Mouse (Mus musculus): ENCODE data around the gene Rgs5. TPM values are rescaled to one million over a fixed set of nuclear protein-coding genes. Genes with fewer than 3 reads are reported as not detected.

Gene Rgs5
- polyA plus RNA-seq, 1 experiment from 2014 or later, result 5.8 TPM

GRCm38 (mm10) chr1:169680455-169681208 lies 25.3 kb downstream of the Rgs5 start:
- ATAC-seq (ENCODE audit: low FRiP score), result no peak
- WGBS, result 83% methylated on average over 9 of the region's 9 CpGs
- Histone ChIP-seq H3K4me2 (replicated peaks) (no peak overlapping the region), H3K9me3 (replicated peaks) (no peaks in the 10 kb centered on the region), H3K27ac (no peak overlapping the region), H3K27me3 (no peaks in the 10 kb centered on the region), H3K4me3 (no peak overlapping the region), H3K36me3 (no peaks in the 10 kb centered on the region), H3K9ac (no peak overlapping the region), H3K4me1 (no peaks in the 10 kb centered on the region)

GRCm38 (mm10) chr1:169682775-169683497 lies 27.6 kb downstream of the Rgs5 start:
- no peaks in the 10 kb centered on the region for H3K9me3 ChIP-seq (replicated peaks)
- WGBS, result 88% methylated on average over 7 of the region's 7 CpGs
- no peak overlapping the region for H3K4me3 ChIP-seq
- H3K27ac ChIP-seq, result no peak overlapping the region
- H3K9ac ChIP-seq, result no peak overlapping the region
- no peak for ATAC-seq (ENCODE audit: low FRiP score)
- H3K27me3 ChIP-seq, result no peaks in the 10 kb centered on the region
- H3K36me3 ChIP-seq, result no peaks in the 10 kb centered on the region
- H3K4me1 ChIP-seq, result no peaks in the 10 kb centered on the region
- no peak overlapping the region for H3K4me2 ChIP-seq (replicated peaks)

- H3K27me3 ChIP-seq, result no peaks in the 10 kb centered on the region
- no peaks in the 10 kb centered on the region for H3K9me3 ChIP-seq (replicated peaks)
- H3K9ac ChIP-seq, result no peak overlapping the region
- H3K4me1 ChIP-seq, result no peaks in the 10 kb centered on the region
- no peak overlapping the region for H3K27ac ChIP-seq
- WGBS, result 58% methylated on average over 5 of the region's 5 CpGs
- no peaks in the 10 kb centered on the region for H3K36me3 ChIP-seq
- H3K4me3 ChIP-seq, result no peak overlapping the region
- no peak overlapping the region for H3K4me2 ChIP-seq (replicated peaks)
- ATAC-seq (ENCODE audit: low FRiP score), result no peak
Measured at GRCm38 (mm10) chr1:169685257-169685656, 30.0 kb downstream of the Rgs5 start.

- Histone ChIP-seq H3K4me3 (no peak overlapping the region), H3K36me3 (no peaks in the 10 kb centered on the region), H3K27me3 (no peaks in the 10 kb centered on the region), H3K4me1 (peaks cover 4% of the 10 kb centered on the region; the same call in 1 of the 2 replicates), H3K9ac (no peak overlapping the region), H3K9me3 (replicated peaks) (no peaks in the 10 kb centered on the region), H3K4me2 (replicated peaks) (no peak overlapping the region), H3K27ac (no peak overlapping the region)
- WGBS, result 53% methylated on average over 2 of the region's 2 CpGs
- ATAC-seq (ENCODE audit: low FRiP score), result peak; percentile 52; the same call in 1 of the 2 replicates
Measured at GRCm38 (mm10) chr1:169693040-169693439, 37.7 kb downstream of the Rgs5 start.

GRCm38 (mm10) chr1:169693537-169693936 lies 38.2 kb downstream of the Rgs5 start:
- Histone ChIP-seq H3K4me3 (no peak overlapping the region), H3K9me3 (replicated peaks) (no peaks in the 10 kb centered on the region), H3K27ac (no peak overlapping the region), H3K9ac (no peak overlapping the region), H3K4me2 (replicated peaks) (no peak overlapping the region), H3K36me3 (no peaks in the 10 kb centered on the region), H3K27me3 (no peaks in the 10 kb centered on the region), H3K4me1 (peaks cover 4% of the 10 kb centered on the region; the same call in 1 of the 2 replicates)
- ATAC-seq (ENCODE audit: low FRiP score), result no peak
- 59% methylated on average over 3 of the region's 3 CpGs for WGBS

GRCm38 (mm10) chr1:169695356-169695755 lies 40.1 kb downstream of the Rgs5 start:
- Histone ChIP-seq H3K9me3 (replicated peaks) (no peaks in the 10 kb centered on the region), H3K36me3 (no peaks in the 10 kb centered on the region), H3K27ac (no peak overlapping the region), H3K4me2 (replicated peaks) (no peak overlapping the region), H3K4me3 (no peak overlapping the region), H3K27me3 (no peaks in the 10 kb centered on the region), H3K9ac (no peak overlapping the region), H3K4me1 (peaks cover 4% of the 10 kb centered on the region; the same call in 1 of the 2 replicates)
- 94% methylated on average over 3 of the region's 3 CpGs for WGBS
- no peak for ATAC-seq (ENCODE audit: low FRiP score)

GRCm38 (mm10) chr1:169697236-169697635 lies 41.9 kb downstream of the Rgs5 start:
- 59% methylated on average over 4 of the region's 4 CpGs for WGBS
- Histone ChIP-seq H3K36me3 (no peaks in the 10 kb centered on the region), H3K9me3 (replicated peaks) (no peaks in the 10 kb centered on the region), H3K27me3 (no peaks in the 10 kb centered on the region), H3K9ac (no peak overlapping the region), H3K4me1 (peaks cover 4% of the 10 kb centered on the region; the same call in 1 of the 2 replicates), H3K4me3 (no peak overlapping the region), H3K27ac (no peak overlapping the region), H3K4me2 (replicated peaks) (no peak overlapping the region)
- ATAC-seq (ENCODE audit: low FRiP score), result no peak

GRCm38 (mm10) chr1:169699184-169699583 lies 43.9 kb downstream of the Rgs5 start:
- Histone ChIP-seq H3K27me3 (no peaks in the 10 kb centered on the region), H3K9me3 (replicated peaks) (no peaks in the 10 kb centered on the region), H3K9ac (no peak overlapping the region), H3K4me2 (replicated peaks) (no peak overlapping the region), H3K4me3 (no peak overlapping the region), H3K4me1 (no peaks in the 10 kb centered on the region), H3K27ac (no peak overlapping the region), H3K36me3 (no peaks in the 10 kb centered on the region)
- ATAC-seq (ENCODE audit: low FRiP score), result no peak
- 85% methylated on average over 2 of the region's 2 CpGs for WGBS

GRCm38 (mm10) chr1:169704395-169705087 lies 49.2 kb downstream of the Rgs5 start:
- H3K27ac ChIP-seq, result no peak overlapping the region
- H3K9me3 ChIP-seq (replicated peaks), result no peaks in the 10 kb centered on the region
- no peaks in the 10 kb centered on the region for H3K36me3 ChIP-seq
- H3K4me1 ChIP-seq, result no peaks in the 10 kb centered on the region
- no peak for ATAC-seq (ENCODE audit: low FRiP score)
- H3K27me3 ChIP-seq, result no peaks in the 10 kb centered on the region
- H3K9ac ChIP-seq, result no peak overlapping the region
- H3K4me2 ChIP-seq (replicated peaks), result no peak overlapping the region
- H3K4me3 ChIP-seq, result no peak overlapping the region
- 90% methylated on average over 4 of the region's 4 CpGs for WGBS

GRCm38 (mm10) chr1:169721836-169722235 lies 66.5 kb downstream of the Rgs5 start:
- Histone ChIP-seq H3K4me2 (replicated peaks) (no peak overlapping the region), H3K9me3 (replicated peaks) (no peaks in the 10 kb centered on the region), H3K4me1 (no peaks in the 10 kb centered on the region), H3K4me3 (no peak overlapping the region), H3K27ac (no peak overlapping the region), H3K36me3 (no peaks in the 10 kb centered on the region), H3K9ac (no peak overlapping the region), H3K27me3 (no peaks in the 10 kb centered on the region)
- ATAC-seq (ENCODE audit: low FRiP score), result no peak
- WGBS, result 80% methylated on average over 2 of the region's 2 CpGs

GRCm38 (mm10) chr1:169726319-169726718 lies 71.0 kb downstream of the Rgs5 start:
- Histone ChIP-seq H3K4me1 (no peaks in the 10 kb centered on the region), H3K27ac (no peak overlapping the region), H3K27me3 (no peaks in the 10 kb centered on the region), H3K4me3 (no peak overlapping the region), H3K9ac (no peak overlapping the region), H3K4me2 (replicated peaks) (no peak overlapping the region), H3K9me3 (replicated peaks) (no peaks in the 10 kb centered on the region), H3K36me3 (no peaks in the 10 kb centered on the region)
- 72% methylated on average over 3 of the region's 3 CpGs for WGBS
- ATAC-seq (ENCODE audit: low FRiP score), result no peak

GRCm38 (mm10) chr1:169730599-169731100 lies 75.3 kb downstream of the Rgs5 start:
- Histone ChIP-seq H3K4me1 (no peaks in the 10 kb centered on the region), H3K27me3 (no peaks in the 10 kb centered on the region), H3K4me3 (no peak overlapping the region), H3K9me3 (replicated peaks) (no peaks in the 10 kb centered on the region), H3K27ac (no peak overlapping the region), H3K36me3 (no peaks in the 10 kb centered on the region), H3K4me2 (replicated peaks) (no peak overlapping the region), H3K9ac (no peak overlapping the region)
- ATAC-seq (ENCODE audit: low FRiP score), result no peak
- 56% methylated on average over 7 of the region's 7 CpGs for WGBS

All from hindbrain, embryonic 12.5 days (tissue).